Mouse (Mus musculus): Measurements from ENCODE around the gene Lbh.

The Lbh gene

GRCm38 (mm10) chr17:72911283-72911682, 6.8 kb upstream of the Lbh start:
- no peak for DNase-seq (ENCODE audit: low read depth)

GRCm38 (mm10) chr17:72911751-72912150, 6.4 kb upstream of the Lbh start:
- no peak for DNase-seq (ENCODE audit: low read depth)

GRCm38 (mm10) chr17:72914082-72914481, 4.0 kb upstream of the Lbh start:
- no peak for DNase-seq (ENCODE audit: low read depth)

- peak; percentile 40 for DNase-seq (ENCODE audit: low read depth)
Measured at GRCm38 (mm10) chr17:72917241-72918030, 669 bp upstream of the Lbh start.

DNA sequence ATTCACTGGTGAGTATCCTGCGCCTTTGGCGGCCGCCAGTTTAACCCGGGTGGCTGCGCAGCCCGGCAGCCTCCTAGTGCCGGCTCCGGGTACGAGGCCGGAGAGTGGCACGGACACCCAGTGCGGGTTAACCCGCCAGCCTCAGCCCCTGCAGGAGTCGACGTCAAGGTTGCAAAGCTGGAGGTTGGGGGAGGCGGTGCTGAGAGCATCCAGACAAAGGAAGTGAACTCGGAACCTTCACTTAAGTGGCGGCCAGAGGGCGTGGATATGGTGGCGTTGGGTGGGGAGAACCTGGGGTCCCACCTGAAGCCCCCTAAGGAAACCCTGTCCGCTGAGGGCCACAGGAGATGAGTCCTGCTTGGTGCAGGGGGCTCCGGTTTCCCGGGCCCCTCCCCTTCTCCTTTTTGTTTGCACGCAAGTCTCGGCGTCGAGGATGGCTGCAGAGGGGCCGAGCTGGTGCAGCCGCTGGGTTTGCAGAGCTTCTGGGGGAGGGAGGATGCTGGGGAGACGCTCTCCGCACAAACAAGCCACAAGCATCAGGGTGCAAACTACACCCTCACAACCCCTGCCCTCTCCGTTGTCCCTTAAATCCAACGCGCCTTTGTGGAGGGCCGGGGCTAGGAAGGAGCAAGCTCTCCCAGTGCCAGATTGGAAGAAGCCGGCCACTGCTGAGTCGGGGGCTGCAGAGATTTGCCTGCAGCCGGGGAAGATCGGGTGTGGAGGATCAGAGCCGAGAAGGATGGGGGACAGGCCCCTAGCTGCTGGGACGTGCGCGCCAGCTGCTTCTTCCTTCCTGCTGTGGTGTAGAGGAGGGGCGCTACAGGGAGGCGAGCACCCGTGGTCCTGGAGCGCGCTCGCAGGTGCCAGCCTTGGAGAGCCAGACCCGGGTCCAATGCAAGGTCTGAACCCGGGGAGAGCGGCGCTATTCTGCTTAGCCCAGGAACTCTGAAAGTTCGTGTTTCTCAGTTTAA, 751 bp downstream of the Lbh start:
- DNase-seq (ENCODE audit: low read depth), result peak; percentile 33

- DNase-seq (ENCODE audit: low read depth), result no peak
Measured at GRCm38 (mm10) chr17:72919641-72920040, 1.5 kb downstream of the Lbh start.

GRCm38 (mm10) chr17:72920430-72920829, 2.3 kb downstream of the Lbh start:
- no peak for DNase-seq (ENCODE audit: low read depth)

GRCm38 (mm10) chr17:72920971-72921370, 2.9 kb downstream of the Lbh start:
- DNase-seq (ENCODE audit: low read depth), result no peak

DNA sequence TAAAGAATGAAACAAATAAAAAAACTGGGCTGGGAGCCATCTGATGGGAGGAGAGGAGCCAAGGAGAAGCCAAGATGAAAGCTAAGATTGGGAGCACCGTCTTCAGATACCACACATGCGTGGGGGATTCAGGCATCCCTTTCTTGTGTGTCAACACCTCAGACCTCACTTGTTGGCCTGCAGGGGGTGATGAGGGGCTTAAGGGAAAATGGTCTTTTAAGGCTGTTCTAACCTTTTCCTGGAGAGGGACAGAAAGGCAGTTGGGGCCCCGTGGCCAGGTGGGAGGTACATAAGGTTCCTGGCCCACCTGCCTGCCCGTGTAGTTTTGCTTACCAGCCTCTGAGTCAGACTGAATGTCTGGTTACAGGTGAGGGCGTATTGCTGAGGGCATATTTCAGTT, 4.1 kb downstream of the Lbh start:
- no peak for DNase-seq (ENCODE audit: low read depth)

DNA sequence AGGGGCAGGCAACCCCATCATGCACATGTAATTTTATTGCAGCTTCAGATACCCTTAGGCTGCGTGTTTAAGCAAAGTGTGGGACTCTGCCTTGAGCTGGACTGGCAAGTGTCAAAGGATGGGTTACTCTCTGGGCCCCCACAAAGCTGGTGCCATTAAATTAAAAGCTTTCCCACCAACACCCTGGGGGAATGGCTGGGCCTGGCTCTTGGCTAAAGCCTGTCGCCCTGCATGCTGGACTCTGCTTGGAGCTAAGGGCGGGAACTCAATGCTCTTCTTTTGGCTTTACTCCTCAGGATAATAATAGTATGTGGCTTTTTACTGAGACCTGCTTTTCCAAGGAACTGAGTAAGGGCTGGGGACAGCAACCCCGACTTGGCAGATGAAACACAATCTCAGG, 5.2 kb downstream of the Lbh start:
- no peak for DNase-seq (ENCODE audit: low read depth)

- no peak for DNase-seq (ENCODE audit: low read depth)
Measured at GRCm38 (mm10) chr17:72924295-72924694, 6.2 kb downstream of the Lbh start.

DNA sequence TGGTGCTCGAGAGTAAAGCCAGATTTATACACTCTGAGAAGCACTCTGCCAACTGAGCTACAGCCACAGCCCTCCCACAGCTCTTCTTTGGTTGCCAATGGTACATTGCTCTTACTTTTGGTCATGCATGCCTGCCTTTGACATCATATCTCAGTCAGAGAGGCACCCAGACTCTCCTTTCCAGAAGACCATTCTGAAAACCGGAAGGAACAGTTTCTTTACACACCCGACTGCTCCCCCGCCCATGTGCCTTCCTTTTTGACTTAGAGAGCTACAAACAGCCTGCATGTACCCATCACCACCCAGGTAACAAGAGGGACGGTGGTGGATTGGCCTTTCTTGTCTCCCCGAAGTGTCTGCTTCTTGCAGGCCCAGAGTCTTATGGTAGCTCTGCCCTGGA, 7.0 kb downstream of the Lbh start:
- no peak for DNase-seq (ENCODE audit: low read depth)

DNA sequence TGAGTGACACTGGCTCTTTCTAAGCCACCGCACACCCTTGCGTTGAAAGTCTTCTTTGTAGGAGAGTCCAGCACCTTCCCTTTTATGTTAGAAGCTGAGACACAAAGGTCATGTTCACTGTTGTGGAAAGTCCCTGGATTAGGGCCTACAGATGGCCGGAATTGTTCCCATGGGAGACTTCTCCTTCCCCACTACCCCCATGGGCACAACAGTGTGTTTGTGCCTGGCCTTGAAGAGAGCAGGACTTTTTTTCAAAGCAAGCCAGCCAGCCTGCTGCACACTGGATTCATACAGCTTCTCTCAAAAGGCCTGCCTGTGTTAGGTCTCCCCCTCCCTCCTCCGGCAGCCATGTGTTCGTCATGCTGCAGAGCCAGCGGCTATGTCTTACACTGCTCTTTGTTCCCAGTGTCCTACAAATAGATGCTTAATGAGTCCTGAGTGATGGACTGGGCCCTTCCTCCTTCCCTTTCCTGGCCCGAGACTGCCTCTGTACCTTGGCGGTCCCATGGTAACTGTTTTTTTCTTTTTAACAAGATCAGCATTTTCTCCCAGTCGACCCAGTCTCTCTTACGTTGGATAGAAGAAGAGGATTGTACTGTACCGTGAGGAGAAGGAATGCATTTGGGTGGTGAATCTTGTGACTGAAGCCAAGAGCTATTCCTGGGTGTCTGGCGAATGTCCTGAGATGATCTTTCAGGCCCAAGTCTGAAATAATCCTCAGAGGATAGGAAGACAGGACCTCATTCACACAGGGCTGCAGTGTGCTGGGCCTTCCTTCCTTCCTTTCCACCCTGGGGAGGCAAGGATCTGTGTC, 7.9 kb downstream of the Lbh start:
- DNase-seq (ENCODE audit: low read depth), result no peak

- DNase-seq (ENCODE audit: low read depth), result no peak
Measured at GRCm38 (mm10) chr17:72926994-72927393, 8.9 kb downstream of the Lbh start.

DNA sequence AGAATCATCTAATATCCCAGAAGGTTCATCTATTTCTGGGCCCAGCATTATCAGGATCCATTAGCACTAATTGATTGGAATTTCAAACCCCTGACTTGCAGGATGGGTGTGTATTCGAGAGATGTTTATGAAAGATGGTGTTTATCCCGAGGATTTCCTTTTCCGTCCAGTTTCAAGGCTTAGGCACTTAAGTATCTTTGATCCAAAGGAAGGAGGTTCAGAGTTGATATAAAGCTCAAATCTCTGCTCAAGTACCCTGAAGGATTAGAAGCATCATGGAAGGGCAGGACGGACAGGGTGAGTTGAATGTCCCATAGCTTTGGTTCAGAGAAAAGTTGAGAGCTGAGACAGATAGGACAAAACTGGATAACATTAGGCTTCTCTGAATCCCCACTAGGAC, 15.0 kb downstream of the Lbh start:
- DNase-seq (ENCODE audit: low read depth), result no peak

DNA sequence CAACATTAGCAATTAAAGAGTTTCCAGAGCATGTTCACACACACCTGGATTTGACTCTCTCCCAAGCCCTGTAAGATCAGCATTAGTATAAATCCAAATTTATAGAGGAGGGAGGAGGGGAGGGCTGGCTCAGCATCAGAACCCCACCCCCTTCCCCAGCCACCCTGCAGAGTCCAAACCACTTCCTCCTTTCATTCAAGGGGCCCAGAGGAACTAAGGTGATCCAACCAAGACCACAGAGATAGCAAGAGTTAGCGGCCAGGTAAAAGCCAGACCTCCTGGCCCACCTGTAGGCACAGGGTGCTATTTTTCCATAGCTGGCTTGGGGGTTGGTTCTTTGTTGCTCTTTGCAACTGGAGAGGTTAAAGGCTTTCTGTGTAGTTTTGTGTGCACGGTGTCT, 16.0 kb downstream of the Lbh start:
- DNase-seq (ENCODE audit: low read depth), result no peak

- DNase-seq (ENCODE audit: low read depth), result no peak
Measured at GRCm38 (mm10) chr17:72934653-72935052, 16.5 kb downstream of the Lbh start.

- DNase-seq (ENCODE audit: low read depth), result no peak
Measured at GRCm38 (mm10) chr17:72935921-72936320, 17.8 kb downstream of the Lbh start.

- DNase-seq (ENCODE audit: low read depth), result no peak
Measured at GRCm38 (mm10) chr17:72936336-72936735, 18.2 kb downstream of the Lbh start.

GRCm38 (mm10) chr17:72937204-72937603, 19.1 kb downstream of the Lbh start:
- no peak for DNase-seq (ENCODE audit: low read depth)

- DNase-seq (ENCODE audit: low read depth), result no peak
Measured at GRCm38 (mm10) chr17:72938026-72938795, 20.1 kb downstream of the Lbh start.

Measured in c-Kit-positive CD71-negative TER-119-negative erythroid progenitor cells, embryonic 14.5 days (primary cell).